Mouse (Mus musculus) embryo, embryonic 10.5 days (tissue): Measurements from ENCODE around the gene Ncln.
A peak's percentile ranks its signal among the peaks of the same experiment; 100 is the strongest.

Experiments
- DNase-seq: peaks from one replicate; pipeline ENCODE4 v3.0.0-alpha.2; 2015; ENCODE audit warnings: low spot score

Ncln gene

DNA sequence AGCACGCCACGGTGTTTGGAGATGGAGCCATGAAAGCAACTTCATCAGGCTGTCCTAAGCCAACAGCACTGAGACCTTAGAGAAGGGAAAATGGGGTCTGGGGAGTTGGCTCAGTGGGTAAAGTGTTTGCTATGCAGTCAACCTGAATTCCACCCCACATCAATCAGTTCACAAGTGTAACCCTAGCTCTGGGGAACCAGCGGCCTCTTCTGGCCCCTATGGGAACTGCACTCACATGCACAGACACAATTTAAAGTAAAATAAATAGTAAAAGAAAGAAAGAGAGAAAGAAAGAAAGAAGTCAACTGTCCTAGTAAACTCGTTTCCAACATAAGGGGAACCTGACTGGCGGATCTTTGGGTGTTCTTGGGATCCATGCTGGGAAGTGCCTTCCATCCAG is 17.6 kb upstream of the Ncln start:
- no peak for DNase-seq

GRCm38 (mm10) chr10:81510246-81510810 is 14.1 kb upstream of the Ncln start:
- no peak for DNase-seq

DNA sequence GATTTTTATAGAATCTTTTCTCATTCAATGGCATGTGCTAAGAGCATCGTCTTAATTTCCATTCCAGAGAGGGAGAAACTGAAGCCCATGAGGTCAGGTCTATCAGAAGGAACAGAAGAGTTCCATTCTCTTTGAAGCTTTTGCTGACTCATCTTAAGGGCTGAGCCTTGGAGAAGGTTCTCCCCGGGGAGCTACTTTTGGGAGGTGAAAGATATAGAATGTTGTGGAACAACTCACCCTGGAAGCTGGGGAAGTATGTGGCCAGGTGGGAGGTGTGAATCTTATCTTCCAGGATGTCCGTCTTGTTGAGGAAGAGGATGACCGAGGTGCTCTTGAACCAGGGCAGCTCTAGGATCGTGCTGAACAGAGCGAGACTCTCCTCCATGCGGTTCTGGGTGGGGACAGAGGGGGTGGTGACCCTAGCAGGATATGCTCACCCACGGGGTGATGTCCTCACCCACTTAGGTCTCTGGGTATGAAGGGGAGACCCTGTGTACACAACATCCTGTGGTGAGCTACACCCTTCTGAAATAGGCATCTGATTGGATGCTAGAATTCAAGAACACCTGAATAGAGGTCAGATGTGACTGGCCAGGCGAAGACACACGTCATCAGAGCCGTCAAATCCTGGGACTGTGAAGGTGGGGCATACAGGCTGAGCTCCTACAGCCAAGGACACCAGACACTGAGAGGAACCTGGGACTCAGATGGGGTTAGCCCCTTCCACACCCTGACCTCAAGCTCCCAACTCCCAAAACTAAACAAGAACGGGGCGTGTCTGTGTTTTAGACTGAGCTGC is 11.7 kb upstream of the Ncln start:
- DNase-seq = no peak

DNA sequence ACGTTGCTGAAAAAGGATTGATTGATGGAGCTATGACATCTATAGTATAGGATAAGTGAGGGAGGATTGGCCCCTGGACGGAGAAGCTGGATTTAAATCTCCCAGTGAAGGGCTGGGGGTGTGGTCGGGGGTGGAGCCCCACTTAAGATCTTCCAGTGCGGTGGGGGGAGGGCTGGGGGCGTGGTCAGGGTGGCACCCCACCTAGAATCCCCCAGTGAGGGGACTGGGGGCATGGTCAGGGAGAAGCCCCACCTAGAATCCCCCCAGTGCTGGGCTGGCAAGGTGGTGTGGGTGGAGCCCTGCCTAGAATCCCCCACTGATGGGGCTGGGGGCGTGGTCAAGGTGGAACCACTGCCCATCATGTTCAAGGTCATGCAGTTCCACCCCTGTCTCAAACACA is 10.9 kb upstream of the Ncln start:
- DNase-seq = no peak

- DNase-seq = no peak
Measured at GRCm38 (mm10) chr10:81505016-81505664, 8.9 kb upstream of the Ncln start.

- DNase-seq = peak; percentile 84
Measured at GRCm38 (mm10) chr10:81502658-81503057, 6.5 kb upstream of the Ncln start.

GRCm38 (mm10) chr10:81501863-81502262 is 5.7 kb upstream of the Ncln start:
- no peak for DNase-seq

- no peak for DNase-seq
Measured at GRCm38 (mm10) chr10:81500032-81500431, 3.8 kb upstream of the Ncln start, which contains the start of gene S1pr4. S1pr4 (minus strand) TSS chr10:81500132.

DNA sequence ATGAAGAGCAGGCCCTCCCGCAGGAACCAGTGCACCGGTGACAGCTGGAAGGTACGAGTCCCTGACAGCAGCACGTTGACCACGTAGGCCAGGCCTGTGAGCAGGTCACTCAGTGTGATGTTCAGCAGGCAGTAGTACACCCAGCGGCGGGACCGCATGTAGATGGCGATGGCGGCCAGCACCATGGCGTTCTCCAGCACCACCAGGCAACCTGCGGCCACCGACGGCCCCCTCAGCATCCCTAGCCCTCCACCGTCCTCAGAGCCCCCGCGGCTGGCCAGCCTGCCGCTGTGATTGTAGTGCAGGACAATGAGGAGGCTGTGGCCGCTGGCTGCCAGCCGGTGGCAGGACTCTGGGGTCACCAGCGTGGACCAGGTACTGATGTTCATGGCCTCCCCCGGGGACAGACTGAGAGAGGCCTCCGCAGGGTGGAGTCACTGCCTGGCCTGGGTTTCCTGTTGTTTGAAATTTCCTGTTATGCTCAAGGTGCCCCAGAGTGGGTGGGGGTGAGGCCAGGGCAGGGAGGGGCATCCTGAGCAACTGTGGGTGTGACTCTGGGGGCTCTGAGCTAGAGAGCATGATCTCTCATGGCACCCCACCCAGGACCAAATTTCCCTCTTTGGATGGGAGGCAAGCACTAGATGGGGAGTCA is 3.2 kb upstream of the Ncln start:
- DNase-seq = no peak

DNA sequence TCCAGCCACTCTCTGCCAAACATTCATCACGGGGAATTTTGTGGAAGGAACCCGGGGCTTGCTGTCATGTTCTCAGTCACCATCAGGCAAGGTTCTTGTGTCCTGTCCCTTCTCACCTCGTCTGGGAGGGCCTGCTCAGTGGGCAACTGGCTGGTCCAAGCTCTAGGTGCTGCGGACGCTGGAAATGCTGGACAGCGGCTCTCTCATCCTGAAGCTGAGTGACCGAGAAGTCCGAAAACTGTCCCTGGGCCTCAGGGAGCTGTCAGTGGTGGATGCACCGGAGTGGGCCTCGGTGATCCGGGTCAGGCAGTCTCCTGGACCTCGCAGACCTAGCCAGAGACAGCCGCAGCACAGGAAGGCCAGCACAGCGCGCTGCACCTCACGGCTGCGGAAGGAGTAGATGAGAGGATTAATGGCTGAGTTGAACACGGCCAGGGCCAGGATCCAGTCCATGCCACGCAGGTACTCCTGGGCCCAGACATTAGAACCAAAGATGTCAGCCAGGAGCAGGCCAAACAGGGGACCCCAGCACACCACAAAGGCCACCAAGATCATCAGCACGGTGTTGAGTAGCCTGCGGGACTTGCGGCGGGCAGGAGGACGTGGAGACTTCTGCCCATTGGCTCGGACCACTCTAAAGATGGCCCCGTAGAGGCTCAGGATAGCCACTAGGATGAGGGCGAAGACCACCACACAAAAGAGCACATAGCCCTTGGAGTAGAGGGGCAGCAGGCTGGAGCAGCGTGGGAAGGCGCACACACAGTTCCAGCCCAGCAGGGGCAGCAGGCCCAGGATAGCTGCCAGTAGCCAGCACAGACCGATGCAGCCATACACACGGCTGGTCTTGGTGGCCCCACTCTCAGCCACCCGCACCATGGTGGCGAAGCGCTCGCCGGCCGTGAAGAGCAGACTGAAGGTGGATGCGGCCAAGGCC is 2.4 kb upstream of the Ncln start:
- DNase-seq = no peak

GRCm38 (mm10) chr10:81497401-81498270 is 1.4 kb upstream of the Ncln start:
- DNase-seq = no peak

GRCm38 (mm10) chr10:81496969-81497368 is 777 bp upstream of the Ncln start:
- DNase-seq = no peak

GRCm38 (mm10) chr10:81495616-81496263 is 452 bp downstream of the Ncln start:
- no peak for DNase-seq

DNA sequence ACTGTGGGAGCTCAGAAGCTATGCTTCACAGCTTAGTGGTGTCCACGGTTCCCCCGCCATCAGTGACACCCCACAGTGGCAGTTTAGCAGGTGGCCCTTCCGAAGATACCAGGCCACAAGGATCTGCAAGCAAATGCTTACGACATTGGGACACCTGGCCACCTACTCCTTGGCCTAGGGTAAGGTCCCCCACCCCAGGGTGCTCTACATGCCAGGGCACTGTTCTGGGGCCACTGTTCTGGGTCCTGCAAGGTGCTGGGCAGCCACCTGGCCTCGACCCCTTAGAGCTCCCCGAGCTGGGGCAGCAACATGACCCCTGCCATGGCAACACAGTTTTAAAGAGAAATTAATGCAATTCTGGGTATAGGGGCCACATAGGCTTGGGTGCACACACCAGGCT is 1.0 kb downstream of the Ncln start:
- no peak for DNase-seq

DNA sequence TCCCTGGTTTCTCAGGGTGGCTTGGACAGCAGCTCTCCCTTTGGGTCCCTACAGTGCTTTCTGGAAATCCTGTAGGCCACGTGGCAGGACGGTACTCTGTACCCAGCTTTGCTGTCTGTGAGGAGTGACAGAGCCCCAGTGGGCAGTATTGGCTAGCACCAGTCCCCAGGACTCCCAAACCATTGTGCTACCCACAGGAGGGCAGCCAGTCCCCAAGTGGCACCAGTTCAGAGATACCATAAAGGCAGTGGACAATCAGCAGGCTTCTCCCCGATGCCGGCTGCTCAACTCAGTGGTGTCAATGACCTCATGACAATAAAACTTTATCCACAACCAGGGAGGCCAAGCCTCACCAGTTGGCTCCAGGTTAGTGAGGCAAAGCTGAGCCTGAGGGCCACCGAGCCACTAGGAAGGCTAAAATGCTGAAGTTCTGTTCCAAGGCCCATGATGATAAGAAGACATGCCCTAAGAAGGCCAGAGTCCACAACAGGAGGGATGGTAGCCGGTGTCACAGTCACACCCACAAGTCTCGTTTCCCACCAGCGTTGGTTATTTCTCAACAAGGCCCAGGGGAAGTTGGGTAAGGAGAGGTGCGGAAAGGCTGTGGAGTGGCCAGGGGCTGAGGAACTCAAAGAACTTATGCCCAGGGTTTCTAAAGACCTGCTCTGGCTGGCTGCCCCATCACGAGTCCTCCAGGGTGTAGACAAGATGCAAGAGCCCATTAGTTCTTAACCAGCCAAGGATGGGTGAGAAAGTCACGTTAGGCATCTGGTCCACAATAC is 1.7 kb downstream of the Ncln start:
- DNase-seq = no peak

- DNase-seq = no peak
Measured at GRCm38 (mm10) chr10:81493601-81494220, 2.5 kb downstream of the Ncln start.

- no peak for DNase-seq
Measured at GRCm38 (mm10) chr10:81492606-81493240, 3.5 kb downstream of the Ncln start.

- DNase-seq = no peak
Measured at GRCm38 (mm10) chr10:81491018-81491417, 5.2 kb downstream of the Ncln start.
